Mouse (Mus musculus) layer of hippocampus, postnatal 25 days (tissue): ENCODE data around the gene Eps8. TPM values are rescaled to one million over a fixed set of nuclear protein-coding genes. Genes with fewer than 3 reads are reported as not detected.

Experiments used
- DNase-seq, 2 experiments: peaks; one replicate each; pipeline ENCODE4 v3.0.0; 2022; ENCODE audit warnings: mixed read lengths in 2 of 2, low spot score in 1 of 2; ENCODE audit errors: extremely low spot score in 1 of 2
- total RNA-seq, 2 experiments: library from RNA; stranded (reverse); gene quantifications; 2 replicates each; pipeline ENCODE4 v1.2.3; 2021

Gene Eps8
- total RNA-seq, 2 experiments from 2014 or later = 47.7 to 49.5 TPM

- no peak for DNase-seq
Observed at GRCm38 (mm10) chr6:137667665-137668064, 13.0 kb upstream of the Eps8 start.

GRCm38 (mm10) chr6:137664936-137665335 lies 10.3 kb upstream of the Eps8 start:
- no peak for DNase-seq

- no peak for DNase-seq
Observed at GRCm38 (mm10) chr6:137661583-137662365, 7.1 kb upstream of the Eps8 start.

- DNase-seq = peak in 1 of 2 experiments; percentile 31
Observed at GRCm38 (mm10) chr6:137658426-137659088, 3.9 kb upstream of the Eps8 start.

- no peak for DNase-seq
Observed at GRCm38 (mm10) chr6:137657203-137657602, 2.5 kb upstream of the Eps8 start.

GRCm38 (mm10) chr6:137649528-137649927 lies 5.1 kb downstream of the Eps8 start:
- no peak for DNase-seq

- peak; percentile 69 to 78 for DNase-seq
Observed at GRCm38 (mm10) chr6:137649068-137649480, 5.6 kb downstream of the Eps8 start.

GRCm38 (mm10) chr6:137648110-137649067 lies 6.3 kb downstream of the Eps8 start:
- DNase-seq = peak in 1 of 2 experiments; percentile 47

GRCm38 (mm10) chr6:137647646-137648045 lies 7.0 kb downstream of the Eps8 start:
- no peak for DNase-seq

GRCm38 (mm10) chr6:137646726-137647125 lies 8.0 kb downstream of the Eps8 start:
- no peak for DNase-seq

- no peak for DNase-seq
Observed at GRCm38 (mm10) chr6:137644893-137645292, 9.8 kb downstream of the Eps8 start.

- DNase-seq = no peak
Observed at GRCm38 (mm10) chr6:137643814-137644213, 10.9 kb downstream of the Eps8 start.

- no peak for DNase-seq
Observed at GRCm38 (mm10) chr6:137641642-137642041, 13.0 kb downstream of the Eps8 start.

GRCm38 (mm10) chr6:137638834-137639567 lies 15.7 kb downstream of the Eps8 start:
- DNase-seq = no peak

GRCm38 (mm10) chr6:137637443-137637842 lies 17.2 kb downstream of the Eps8 start:
- no peak for DNase-seq

GRCm38 (mm10) chr6:137636131-137636530 lies 18.5 kb downstream of the Eps8 start:
- no peak for DNase-seq

- no peak for DNase-seq
Observed at GRCm38 (mm10) chr6:137633626-137634025, 21.1 kb downstream of the Eps8 start.

GRCm38 (mm10) chr6:137633121-137633520 lies 21.6 kb downstream of the Eps8 start:
- no peak for DNase-seq

GRCm38 (mm10) chr6:137630387-137630786 lies 24.3 kb downstream of the Eps8 start:
- no peak for DNase-seq
